Mouse (Mus musculus) ovary, postnatal 10 days (tissue): ENCODE data around the gene Zfp617.
A peak's percentile ranks its signal among the peaks of the same experiment; 100 is the strongest.
"Not testable (repeated sequence)": the region's sequence is repeated elsewhere in the genome, so short reads cannot be mapped to it uniquely, and the experiment has no call there.

ENCODE experiments used
- DNase-seq: peaks from one replicate; pipeline ENCODE4 v3.0.0; 2022; ENCODE audit warnings: low spot score

Zfp617 gene

GRCm38 (mm10) chr8:71908309-71909261, at the start of gene Zfp617, which contains the start of gene Zfp882:
Zfp617 (plus strand) TSS chr8:71908635.
Zfp882 (plus strand) TSS chr8:71908608.
- DNase-seq = peak; percentile 90

GRCm38 (mm10) chr8:71861551-71861950, 46.9 kb upstream of the Zfp617 start:
- not testable (repeated sequence) for DNase-seq

- not testable (repeated sequence) for DNase-seq
Measured at GRCm38 (mm10) chr8:71862038-71862437, 46.4 kb upstream of the Zfp617 start.

- peak; percentile 46 for DNase-seq
Measured at GRCm38 (mm10) chr8:71881618-71882274, 26.7 kb upstream of the Zfp617 start, which contains the start of gene Zfp709. Zfp709 (plus strand) TSS chr8:71882019.

DNA sequence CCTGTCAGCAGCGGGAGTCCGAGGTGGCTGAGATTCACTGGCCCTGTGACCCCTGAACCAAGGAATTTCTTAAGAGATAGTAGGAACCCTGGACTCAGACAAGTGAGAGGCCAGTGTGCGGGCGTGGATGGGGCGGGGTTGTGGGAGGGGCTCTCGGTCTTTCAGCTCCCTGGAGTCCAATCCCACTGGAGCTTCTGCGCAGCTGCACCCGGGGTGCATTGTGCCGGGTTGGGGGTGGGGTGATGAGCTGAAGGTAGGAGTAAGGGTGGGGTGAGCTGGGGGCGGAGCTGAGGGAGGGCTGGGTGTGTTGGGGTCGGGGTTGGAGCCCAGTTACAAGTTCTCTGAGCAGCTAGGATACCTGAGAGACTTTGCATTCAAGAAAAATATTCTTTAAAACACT, 7.8 kb upstream of the Zfp617 start:
- not testable (repeated sequence) for DNase-seq

DNA sequence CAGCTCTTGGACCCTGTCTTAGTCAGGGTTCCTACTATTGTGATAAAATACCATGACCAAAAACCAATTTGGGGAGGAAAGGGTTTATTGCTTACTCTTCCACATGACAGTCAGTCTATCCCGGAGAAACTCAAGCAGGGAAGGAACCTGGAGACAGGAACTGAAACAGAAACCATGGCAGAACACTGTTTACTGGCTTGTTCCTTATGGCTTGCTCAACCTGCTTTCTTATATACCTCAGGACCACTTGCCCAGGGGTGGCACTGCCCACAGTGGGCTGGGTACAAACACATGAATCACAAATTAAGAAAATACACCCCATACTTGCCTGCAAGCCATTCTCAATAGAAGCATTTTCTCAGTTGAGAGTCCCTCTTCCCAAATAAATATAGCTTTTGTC, 5.4 kb upstream of the Zfp617 start:
- DNase-seq = not testable (repeated sequence)

DNA sequence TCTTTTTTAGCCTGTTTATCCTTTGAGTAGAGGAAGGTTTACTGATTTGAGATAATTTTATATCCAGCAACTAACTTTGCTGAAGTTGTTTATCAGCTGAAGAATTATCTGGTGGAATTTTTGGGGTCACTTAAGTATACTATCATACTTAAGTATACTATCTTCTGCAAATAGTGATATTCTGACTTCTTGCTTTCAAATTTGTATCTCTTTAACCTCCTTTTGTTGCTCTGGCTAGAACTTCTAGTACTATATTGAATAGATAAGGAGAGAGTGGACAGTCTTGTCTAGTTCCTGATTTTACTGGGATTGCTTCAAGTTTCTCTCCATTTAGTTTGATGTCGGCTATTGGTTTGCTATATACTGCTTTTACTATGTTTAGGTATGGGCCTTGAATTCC, 1.6 kb upstream of the Zfp617 start:
- DNase-seq = no peak

GRCm38 (mm10) chr8:71907798-71908257, 607 bp upstream of the Zfp617 start:
- DNase-seq = no peak

DNA sequence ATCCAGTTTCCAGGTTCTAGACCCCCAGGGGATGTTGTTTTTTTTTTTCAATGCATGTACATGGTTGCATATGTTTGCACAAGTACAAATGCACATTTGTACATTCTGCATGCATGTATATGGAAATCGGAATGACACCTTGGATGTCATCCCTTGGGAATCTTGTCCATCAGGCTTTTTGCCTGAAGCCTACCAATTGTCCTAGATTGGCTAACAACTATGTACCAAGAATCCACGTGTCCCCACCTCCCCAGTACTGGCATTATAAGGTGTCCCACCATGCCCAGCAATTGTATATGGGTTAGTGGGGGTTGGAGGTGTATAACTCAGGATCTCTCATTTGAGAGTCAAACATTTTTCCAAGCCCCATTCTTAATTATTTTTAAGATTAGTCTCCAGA, 3.9 kb downstream of the Zfp617 start:
- DNase-seq = no peak

DNA sequence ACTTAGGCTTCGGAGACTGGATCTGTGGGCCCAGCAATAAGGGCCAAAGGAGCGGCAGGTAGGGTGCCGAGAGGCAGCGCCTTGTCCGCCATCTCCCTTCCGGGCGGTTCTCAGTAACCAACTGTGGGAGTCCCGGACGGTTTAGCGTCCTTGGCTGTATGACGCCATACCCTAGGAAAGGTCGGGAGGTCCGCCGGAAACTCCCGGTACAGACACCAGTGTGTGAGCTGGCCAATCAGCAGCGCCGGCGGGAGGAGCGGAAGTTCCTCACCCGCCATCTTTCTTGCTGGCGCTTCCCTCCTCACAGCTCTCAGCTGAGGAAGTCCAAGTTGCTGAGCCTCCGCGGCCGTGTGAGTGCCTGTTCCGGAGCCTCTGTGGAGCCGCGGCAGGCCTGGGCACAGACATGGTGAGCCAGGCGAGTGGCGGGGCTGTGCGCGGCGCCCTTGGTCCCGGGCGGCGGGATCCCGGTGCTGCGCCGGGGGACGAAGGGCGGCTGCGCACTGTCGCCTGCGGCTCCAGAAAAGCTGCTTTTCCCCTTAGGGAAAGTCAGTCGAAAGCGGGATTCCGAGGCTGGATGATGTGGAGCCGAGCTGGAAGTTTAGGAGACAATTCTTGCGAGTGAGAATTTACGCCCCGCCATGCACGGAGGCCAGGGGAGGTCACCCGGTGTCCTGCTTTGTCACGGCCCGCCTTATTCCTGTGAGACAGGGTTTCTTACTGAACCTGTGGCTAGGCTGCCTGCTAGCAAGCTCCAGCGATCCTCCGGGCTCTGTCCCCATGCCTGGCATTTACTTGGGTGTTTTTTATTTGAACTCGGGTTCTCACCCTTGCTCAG, 14.3 kb downstream of the Zfp617 start:
- DNase-seq = peak; percentile 79

GRCm38 (mm10) chr8:71925791-71926190, 17.4 kb downstream of the Zfp617 start:
- no peak for DNase-seq

GRCm38 (mm10) chr8:71926551-71926950, 18.1 kb downstream of the Zfp617 start:
- DNase-seq = no peak

DNA sequence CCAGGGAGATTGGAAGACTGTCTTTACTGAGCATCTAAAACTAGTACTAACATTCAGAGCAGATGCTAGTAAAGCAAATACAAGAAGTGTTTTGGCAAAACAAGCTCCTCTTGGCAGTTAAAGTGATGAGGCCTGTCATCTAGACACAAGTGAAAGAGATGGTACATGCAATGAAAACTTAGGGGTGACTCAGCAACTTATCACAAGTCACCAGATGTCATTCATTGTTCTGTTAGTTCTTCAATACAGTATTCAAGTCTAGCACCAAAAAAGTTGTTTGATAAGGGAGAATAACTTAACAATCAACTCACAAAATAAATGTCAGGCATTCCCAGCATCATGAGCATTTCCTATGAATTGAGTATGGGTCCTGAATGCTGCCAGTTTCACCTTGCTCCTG, 19.3 kb downstream of the Zfp617 start:
- DNase-seq = no peak

DNA sequence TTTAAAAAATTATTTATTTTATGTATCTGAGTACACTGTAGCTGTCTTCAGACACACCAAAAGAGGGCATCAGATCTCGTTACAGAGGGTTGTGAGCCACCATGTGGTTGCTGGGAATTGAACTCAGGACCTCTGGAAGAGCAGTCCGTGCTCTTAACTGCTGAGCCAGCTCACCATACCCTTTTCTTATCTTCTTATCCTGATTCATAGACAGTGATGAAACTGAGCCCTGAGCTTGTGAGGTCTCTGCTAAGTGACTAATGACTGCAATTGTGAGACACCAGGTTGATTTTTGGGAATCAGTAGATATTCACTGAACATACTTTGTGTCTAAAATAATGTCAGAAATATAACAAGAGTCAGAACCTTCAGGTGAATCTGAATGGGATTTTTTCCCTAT, 29.6 kb downstream of the Zfp617 start:
- not testable (repeated sequence) for DNase-seq

- no peak for DNase-seq
Measured at GRCm38 (mm10) chr8:71940293-71941208, 32.1 kb downstream of the Zfp617 start.

- no peak for DNase-seq
Measured at GRCm38 (mm10) chr8:71941776-71942175, 33.3 kb downstream of the Zfp617 start.

DNA sequence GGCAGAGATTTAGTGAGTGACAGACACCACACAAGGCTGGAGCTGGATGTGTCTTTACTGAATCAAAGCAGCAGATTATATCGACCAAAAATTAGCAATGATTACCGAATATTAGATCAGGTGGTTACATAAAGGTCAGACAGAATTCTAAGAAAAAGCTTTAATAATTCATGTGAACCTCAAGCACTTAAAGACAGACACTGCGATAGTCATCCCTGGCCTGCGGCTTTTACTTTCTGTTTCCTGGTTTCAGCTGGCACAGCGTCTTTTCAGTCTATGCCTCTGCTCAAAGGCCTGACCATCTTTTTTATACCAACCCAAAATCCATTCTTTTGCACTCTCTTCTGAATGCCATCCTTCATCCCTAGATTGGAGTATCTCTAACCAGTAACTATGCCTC, 40.2 kb downstream of the Zfp617 start:
- DNase-seq = no peak

GRCm38 (mm10) chr8:71950482-71951221, 42.2 kb downstream of the Zfp617 start, which contains the start of gene Zfp961:
Zfp961 (plus strand) TSS chr8:71951038.
- peak; percentile 98 for DNase-seq

DNA sequence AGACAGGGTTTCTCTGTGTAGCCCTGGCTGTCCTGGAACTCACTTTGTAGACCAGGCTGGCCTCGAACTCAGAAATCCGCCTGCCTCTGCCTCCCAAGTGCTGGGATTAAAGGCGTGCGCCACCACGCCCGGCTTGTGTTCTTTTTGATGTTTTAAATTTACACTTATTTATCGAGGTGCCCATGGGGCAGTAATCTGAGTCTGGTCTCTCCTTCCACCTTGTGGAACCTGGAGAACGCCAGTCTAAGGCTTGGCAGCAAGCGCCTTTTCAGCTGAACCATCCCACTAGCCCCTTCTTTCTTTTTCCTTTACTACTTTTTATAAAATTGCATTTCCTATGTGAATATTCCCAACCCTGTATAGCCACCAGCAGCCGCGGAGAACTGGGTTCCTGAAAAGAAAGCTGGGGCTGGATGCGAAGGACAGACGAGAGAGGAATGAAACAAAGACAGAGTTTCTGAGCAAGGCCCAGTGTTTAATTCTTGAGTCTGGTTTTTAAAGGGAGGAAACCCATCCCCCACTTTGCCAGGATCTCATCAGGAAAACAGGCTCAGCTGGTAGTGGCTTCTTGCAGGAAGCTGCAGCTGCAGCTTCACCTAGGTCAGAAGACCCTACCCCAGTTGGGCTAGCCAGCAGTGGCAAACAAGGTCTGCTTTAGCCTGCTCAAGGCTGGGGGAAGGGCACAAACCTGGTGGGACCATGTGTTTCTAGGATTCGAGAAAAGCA, 43.2 kb downstream of the Zfp617 start:
- no peak for DNase-seq
